Mouse (Mus musculus) lung, embryonic 16.5 days (tissue): ENCODE measurements around the gene 4933430I17Rik. TPM values are rescaled to one million over a fixed set of nuclear protein-coding genes. Genes with fewer than 3 reads are reported as not detected.

Source experiments
- ATAC-seq: fragments of 200-750 bp; cut with Nextera tagmentation; 2 replicates; pipeline ENCODE4 v1.8.0; 2017; ENCODE audit warnings: low read depth, mild to moderate bottlenecking, moderate library complexity
- H3K27ac ChIP-seq: fragments of 300-500 bp; sonication (generic); 2 replicates; pipeline ENCODE4 v1.5.1; 2014; ENCODE audit warnings: mild to moderate bottlenecking, control low read depth, low read length
- H3K27me3 ChIP-seq: fragments of 300-500 bp; sonication (generic); 2 replicates; pipeline ENCODE4 v1.6.1; 2014; ENCODE audit warnings: low read depth, low read length, mixed read lengths; ENCODE audit not compliant: control insufficient read depth, insufficient read depth
- H3K36me3 ChIP-seq: fragments of 300-500 bp; sonication (generic); 2 replicates; pipeline ENCODE4 v1.6.1; 2014; ENCODE audit warnings: low read length; ENCODE audit not compliant: control insufficient read depth, insufficient read depth
- H3K4me1 ChIP-seq: fragments of 300-500 bp; sonication (generic); replicated peaks from 2 replicates; pipeline ENCODE4 v1.6.1; 2014; ENCODE audit warnings: low read length, mixed read lengths; ENCODE audit not compliant: control insufficient read depth, insufficient read depth
- H3K4me2 ChIP-seq: fragments of 300-500 bp; sonication (generic); 2 replicates; pipeline ENCODE4 v1.6.1; 2014; ENCODE audit warnings: low read depth, low read length, control low read depth
- H3K4me3 ChIP-seq: fragments of 300-500 bp; sonication (generic); 2 replicates; pipeline ENCODE4 v1.5.1; 2014; ENCODE audit warnings: mild to moderate bottlenecking, low read length, control low read depth
- H3K9ac ChIP-seq: fragments of 300-500 bp; sonication (generic); 2 replicates; pipeline ENCODE4 v1.6.1; 2014; ENCODE audit warnings: low read length, control low read depth
- H3K9me3 ChIP-seq: fragments of 300-500 bp; sonication (generic); 2 replicates; pipeline ENCODE4 v1.6.1; 2016; ENCODE audit warnings: low read length; ENCODE audit not compliant: control insufficient read depth
- WGBS: fragments of 180-500 bp; shearing (Covaris S2); extraction: QIAGEN DNeasy Blood & Tissue Kit; methylation state at CpG from one replicate; pipeline ENCODE4 v1.1.7; 2014; 5-methylcytosine and 5-hydroxymethylcytosine counted together
- polyA plus RNA-seq: library from polyadenylated mRNA; unstranded; fragments of >200 nt; fragmentation: Nextera tagmentation; extraction: Ambion mirVana; gene quantifications from 2 replicates; pipeline ENCODE4 v1.2.1, GENCODE M21; 2015

Gene 4933430I17Rik
- polyA plus RNA-seq, 1 experiment from 2014 or later: 0.40 TPM

DNA sequence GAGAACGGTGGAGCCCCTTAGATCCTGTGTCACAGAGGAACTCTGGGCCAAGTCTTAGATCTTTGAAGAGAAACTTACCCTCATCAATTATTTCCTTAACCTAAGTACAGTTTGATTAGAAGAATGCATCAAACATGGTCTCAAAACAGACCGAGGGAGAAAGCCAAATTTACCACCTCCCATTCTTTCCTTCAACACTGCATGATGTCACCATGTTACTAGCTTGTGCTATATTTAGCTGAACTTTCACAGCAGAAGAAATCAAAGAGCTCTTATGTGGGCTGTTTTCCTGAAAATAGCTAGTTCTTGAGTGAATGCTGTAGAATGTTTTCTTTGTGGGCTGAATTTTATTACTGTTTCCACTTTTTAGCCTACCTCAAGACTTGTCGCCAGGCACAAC lies 32.3 kb downstream of the 4933430I17Rik start:
- H3K4me2 ChIP-seq: no peak overlapping the region
- WGBS: 35% methylated on average over 3 of the region's 3 CpGs

DNA sequence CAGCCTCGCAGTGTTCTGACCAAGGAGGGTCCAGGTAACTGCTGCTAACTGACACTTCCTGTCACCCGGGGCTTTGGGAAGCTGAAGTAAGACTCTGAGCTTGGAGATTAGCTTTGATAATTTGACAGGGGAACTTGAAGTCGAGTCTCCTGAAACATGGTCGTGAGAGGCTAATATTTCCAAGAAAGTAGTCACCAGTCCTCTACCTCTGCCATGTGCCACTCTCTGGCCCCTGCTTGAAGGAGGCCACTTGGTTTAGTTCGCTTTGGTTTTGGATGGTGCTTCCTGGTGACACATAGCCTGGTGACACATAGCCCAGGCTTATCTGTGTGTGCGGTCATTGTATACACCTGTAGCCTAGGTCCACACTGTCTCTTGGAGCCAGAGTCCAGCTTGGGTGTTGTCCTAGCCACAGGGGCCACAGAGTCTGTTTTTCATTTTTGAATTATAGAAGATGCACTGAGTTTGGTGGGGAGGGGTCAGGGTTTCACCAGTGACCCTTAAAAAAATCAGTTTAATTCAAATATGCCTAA lies 34.7 kb downstream of the 4933430I17Rik start, which contains the start of gene Rgs3:
Gene Rgs3, plus strand, starts transcription at position 51 of the 533 bp plus-strand sequence.
- Histone ChIP-seq H3K27ac (no peak within 1 kb of the TSS), H3K27me3 (no peaks in the 10 kb centered on the region), H3K4me3 (no peak within 1 kb of the TSS), H3K4me1 (0 out of 2 replicates have a peak, but pooled peaks cover 5% of the 10 kb centered on the region), H3K9me3 (no peaks in the 10 kb centered on the region), H3K4me2 (no peak within 1 kb of the TSS), H3K36me3 (no peaks in the 10 kb centered on the region), H3K9ac (no peak within 1 kb of the TSS)
- 34% methylated on average over 6 of the region's 6 CpGs for WGBS
- no peak for ATAC-seq

More for the DNA sequence above, 32.3 kb downstream of the 4933430I17Rik start:
- no peak overlapping the region for H3K27ac ChIP-seq
- ATAC-seq: no peak
- no peak overlapping the region for H3K4me3 ChIP-seq
- H3K4me1 ChIP-seq: 0 out of 2 replicates have a peak, but pooled peaks cover 5% of the 10 kb centered on the region
- H3K27me3 ChIP-seq: no peaks in the 10 kb centered on the region
- no peaks in the 10 kb centered on the region for H3K9me3 ChIP-seq
- no peaks in the 10 kb centered on the region for H3K36me3 ChIP-seq
- no peak overlapping the region for H3K9ac ChIP-seq

DNA sequence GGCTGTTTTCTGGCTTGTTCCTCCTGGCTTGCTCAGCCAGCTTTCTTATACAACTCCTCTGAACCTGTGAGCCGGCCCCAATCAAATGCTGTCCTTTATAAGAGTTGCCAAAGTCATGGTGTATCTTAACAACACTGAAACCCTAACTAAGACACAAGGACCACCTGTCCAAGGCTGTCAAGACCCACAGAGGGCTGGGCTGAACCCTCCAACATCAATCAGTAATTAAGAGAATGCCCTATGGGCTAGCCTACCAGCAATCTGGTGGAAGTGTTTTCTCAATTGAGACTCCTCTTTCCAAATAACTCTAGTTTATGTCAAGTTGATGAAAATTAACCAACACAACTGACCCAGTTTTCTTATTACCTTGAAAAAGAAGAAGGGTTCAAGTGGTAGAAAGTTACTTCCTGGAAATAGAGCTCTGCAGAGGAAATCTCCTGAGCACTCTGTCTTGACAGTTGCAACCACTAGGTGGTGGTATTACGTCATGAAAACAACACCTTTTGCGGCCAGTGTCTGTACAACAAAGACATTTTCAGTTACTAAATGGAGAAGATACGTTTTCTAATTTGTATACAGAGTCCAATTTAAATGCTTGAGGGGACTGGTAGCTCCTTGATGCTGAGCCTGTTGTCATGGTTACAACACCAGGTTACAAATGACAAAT lies 35.9 kb downstream of the 4933430I17Rik start:
- Histone ChIP-seq H3K27ac (no peak overlapping the region), H3K9me3 (no peaks in the 10 kb centered on the region), H3K4me3 (no peak overlapping the region), H3K4me1 (peaks cover 9% of the 10 kb centered on the region; the same call in 1 of the 2 replicates), H3K27me3 (no peaks in the 10 kb centered on the region), H3K36me3 (no peaks in the 10 kb centered on the region), H3K4me2 (no peak overlapping the region), H3K9ac (no peak overlapping the region)
- peak; percentile 67; the same call in 1 of the 2 replicates for ATAC-seq
- WGBS: 25% methylated on average over 4 of the region's 4 CpGs

DNA sequence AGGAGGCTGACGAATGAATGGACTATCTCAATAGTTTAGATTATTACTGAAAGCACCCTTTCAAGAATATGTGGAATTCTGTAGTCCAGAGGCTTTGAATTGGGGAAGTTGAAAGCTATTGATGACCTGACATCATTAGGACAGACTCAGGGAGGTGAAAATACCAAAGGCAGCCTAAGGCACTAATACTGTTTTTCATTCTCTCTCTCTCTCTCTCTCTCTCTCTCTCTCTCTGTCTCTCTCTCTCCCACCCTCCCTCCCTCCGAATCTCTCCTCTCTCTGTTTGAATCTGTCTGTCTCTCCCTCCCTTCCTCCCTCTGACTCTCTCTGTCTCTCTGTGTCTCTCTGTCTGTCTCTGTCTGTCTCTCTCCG lies 36.4 kb downstream of the 4933430I17Rik start:
- WGBS: 52% methylated on average over 3 of the region's 3 CpGs
- no peak overlapping the region for H3K9ac ChIP-seq
- no peaks in the 10 kb centered on the region for H3K9me3 ChIP-seq
- no peaks in the 10 kb centered on the region for H3K27me3 ChIP-seq
- no peak overlapping the region for H3K4me2 ChIP-seq
- H3K27ac ChIP-seq: no peak overlapping the region
- H3K4me1 ChIP-seq: peaks cover 13% of the 10 kb centered on the region; the same call in 1 of the 2 replicates
- H3K36me3 ChIP-seq: no peaks in the 10 kb centered on the region
- ATAC-seq: no peak
- H3K4me3 ChIP-seq: no peak overlapping the region

DNA sequence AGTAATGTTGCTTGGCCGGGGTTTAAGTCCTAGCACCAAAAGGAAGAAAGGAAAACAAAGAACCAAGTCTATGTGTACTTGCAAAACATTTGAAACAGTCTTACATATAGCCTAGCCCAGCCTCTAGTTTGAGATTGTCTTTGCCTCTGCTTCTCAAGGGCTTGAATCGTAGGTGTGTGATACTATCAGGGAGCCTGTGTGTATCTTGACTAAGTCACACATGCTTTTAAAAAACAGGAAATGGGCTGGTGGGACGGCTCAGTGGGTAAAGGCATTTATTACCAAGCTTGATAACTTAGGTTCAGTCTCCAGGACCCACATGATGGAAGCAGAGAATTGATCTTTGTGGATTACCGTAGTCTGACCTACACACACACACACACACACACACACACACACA lies 36.8 kb downstream of the 4933430I17Rik start:
- Histone ChIP-seq H3K4me3 (no peak overlapping the region), H3K9ac (no peak overlapping the region), H3K9me3 (no peaks in the 10 kb centered on the region), H3K4me2 (no peak overlapping the region), H3K36me3 (no peaks in the 10 kb centered on the region), H3K27ac (no peak overlapping the region), H3K27me3 (no peaks in the 10 kb centered on the region), H3K4me1 (peaks cover 13% of the 10 kb centered on the region; the same call in 1 of the 2 replicates)
- ATAC-seq: no peak
- 60% methylated on average over 4 of the region's 4 CpGs for WGBS

DNA sequence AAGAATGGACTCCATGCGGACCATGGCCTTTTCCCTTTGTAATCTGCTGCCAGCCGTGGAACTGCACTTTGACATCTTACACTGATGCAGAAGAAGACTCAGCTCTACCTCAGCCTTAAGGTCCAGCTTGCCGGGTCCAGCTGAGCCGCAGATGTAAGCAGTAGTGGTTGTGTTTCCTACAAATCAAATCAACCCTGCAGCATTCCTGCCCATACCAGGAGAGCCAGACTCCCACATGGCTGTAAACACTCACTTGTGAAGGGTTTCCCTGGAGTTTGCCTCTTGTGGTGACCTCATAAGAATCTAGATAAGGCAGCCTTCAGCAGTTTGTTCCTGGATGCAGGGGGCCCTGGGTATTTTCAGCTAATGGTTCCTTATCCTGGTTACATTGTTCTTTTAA lies 41.4 kb downstream of the 4933430I17Rik start:
- H3K4me2 ChIP-seq: no peak overlapping the region
- H3K27me3 ChIP-seq: no peaks in the 10 kb centered on the region
- ATAC-seq: peak; percentile 62; the same call in 1 of the 2 replicates
- no peak overlapping the region for H3K4me3 ChIP-seq
- H3K9ac ChIP-seq: no peak overlapping the region
- no peaks in the 10 kb centered on the region for H3K36me3 ChIP-seq
- H3K4me1 ChIP-seq: peaks cover 10% of the 10 kb centered on the region; the same call in 1 of the 2 replicates
- 53% methylated on average over 4 of the region's 4 CpGs for WGBS
- no peaks in the 10 kb centered on the region for H3K9me3 ChIP-seq
- H3K27ac ChIP-seq: no peak overlapping the region

DNA sequence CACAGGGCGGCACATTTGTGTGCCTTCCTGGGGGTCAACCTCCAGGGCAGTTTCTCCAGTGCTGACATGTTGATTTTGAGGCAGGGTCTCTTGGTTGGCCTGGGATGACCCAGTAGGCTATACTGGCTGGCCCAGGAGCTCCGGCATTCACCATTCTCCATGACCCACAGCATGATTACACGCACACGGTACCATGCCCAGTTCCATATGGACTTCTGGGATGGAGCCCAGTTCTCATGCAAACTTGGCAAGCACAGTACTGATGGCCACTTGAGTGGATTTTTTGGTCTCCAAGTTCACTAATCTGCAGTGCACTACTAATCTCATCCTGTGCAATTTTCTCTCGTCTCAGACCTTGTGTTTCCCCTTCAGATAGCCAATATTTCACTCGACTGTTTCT lies 42.5 kb downstream of the 4933430I17Rik start:
- no peak overlapping the region for H3K4me3 ChIP-seq
- WGBS: 83% methylated on average over 6 of the region's 6 CpGs
- peaks cover 10% of the 10 kb centered on the region; the same call in 1 of the 2 replicates for H3K4me1 ChIP-seq
- ATAC-seq: no peak
- H3K27me3 ChIP-seq: no peaks in the 10 kb centered on the region
- H3K27ac ChIP-seq: no peak overlapping the region
- no peaks in the 10 kb centered on the region for H3K36me3 ChIP-seq
- H3K9me3 ChIP-seq: no peaks in the 10 kb centered on the region
- H3K4me2 ChIP-seq: no peak overlapping the region
- H3K9ac ChIP-seq: no peak overlapping the region

DNA sequence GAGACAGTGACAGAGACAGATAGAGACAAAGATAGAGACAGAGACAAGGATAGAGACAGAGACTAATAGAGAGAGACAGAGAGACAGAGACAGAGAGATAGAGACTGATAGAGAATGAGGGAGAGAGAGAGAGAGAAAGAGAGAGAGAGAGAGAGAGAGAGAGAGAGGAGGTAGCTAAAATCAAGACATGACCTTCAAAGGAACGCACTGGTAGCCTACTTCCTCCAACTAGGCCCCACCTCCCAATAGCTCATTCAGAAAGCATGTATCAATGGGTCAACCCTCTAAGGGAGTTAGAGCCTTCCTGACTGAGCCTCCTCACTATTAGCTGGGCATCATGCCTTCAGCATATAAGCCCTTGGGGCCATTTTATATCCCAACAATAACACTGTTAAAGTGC lies 43.2 kb downstream of the 4933430I17Rik start:
- Histone ChIP-seq H3K27ac (no peak overlapping the region), H3K4me2 (no peak overlapping the region), H3K36me3 (no peaks in the 10 kb centered on the region), H3K9ac (no peak overlapping the region), H3K9me3 (no peaks in the 10 kb centered on the region), H3K4me1 (peaks cover 10% of the 10 kb centered on the region; the same call in 1 of the 2 replicates), H3K27me3 (no peaks in the 10 kb centered on the region), H3K4me3 (no peak overlapping the region)
- ATAC-seq: no peak
- 72% methylated on average over 1 of the region's 1 CpGs for WGBS

DNA sequence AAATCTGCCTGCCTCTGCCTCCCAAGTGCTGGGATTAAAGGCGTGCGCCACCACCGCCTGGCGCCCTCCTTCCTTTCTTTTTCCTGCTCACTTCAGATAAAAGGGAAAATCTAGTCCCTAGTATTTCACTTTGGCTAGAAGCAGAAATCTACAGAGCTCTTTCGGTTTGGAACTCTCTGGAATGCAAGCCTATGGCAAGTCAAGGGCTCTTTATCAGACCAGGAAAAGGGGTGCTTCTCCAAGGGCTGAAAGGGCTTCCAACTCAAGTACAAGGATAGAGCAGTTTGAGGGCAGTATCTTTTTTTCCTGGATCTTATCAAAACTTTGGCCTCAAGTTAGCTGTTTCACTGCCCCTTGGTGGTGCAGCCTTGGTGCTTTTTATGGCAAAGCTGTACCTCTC lies 44.4 kb downstream of the 4933430I17Rik start:
- 0 out of 2 replicates have a peak, but pooled peaks have one; percentile 41 for ATAC-seq
- no peaks in the 10 kb centered on the region for H3K9me3 ChIP-seq
- 66% methylated on average over 5 of the region's 5 CpGs for WGBS
- H3K27ac ChIP-seq: peak overlapping the region; percentile 22; the same call in 1 of the 2 replicates
- no peak overlapping the region for H3K4me3 ChIP-seq
- no peak overlapping the region for H3K9ac ChIP-seq
- no peaks in the 10 kb centered on the region for H3K36me3 ChIP-seq
- H3K4me1 ChIP-seq: peaks cover 10% of the 10 kb centered on the region; the same call in 1 of the 2 replicates
- H3K27me3 ChIP-seq: no peaks in the 10 kb centered on the region
- no peak overlapping the region for H3K4me2 ChIP-seq
